ENCODE assay signal across 12 mouse cellular contexts in genomic region chr5:111186600-111186999, GRCm38 (mm10).
DNase-seq lines count a peak whose midpoint lies in the region; ATAC-seq lines count a peak whose summit lies in the region.
"Had no signal": no experiment of that assay in that cellular context is flagged by ENCODE, and none has a peak within 500 bp of the region (broad histone marks: within the 10 kb centered on the region; RNA-seq: fewer than 3 reads in every experiment).

No protein-coding gene starts in this region.

- WGBS in kidney, embryonic 15.5 days: 29% methylated on average over 11 of the region's 11 CpGs
- 38% methylated on average over 11 of the region's 11 CpGs for WGBS in midbrain, embryonic 13.5 days

- ATAC-seq in kidney, embryonic 15.5 days (replicated peaks; ENCODE audit: low FRiP score): peak; percentile 52; the same call in 1 of the 2 replicates
- ATAC-seq in midbrain, embryonic 13.5 days: 0 out of 2 replicates have a peak, but pooled peaks have one; percentile 28

- H3K9ac ChIP-seq in kidney, embryonic 15.5 days: no peak overlapping the region
- no peak overlapping the region for H3K9ac ChIP-seq in midbrain, embryonic 13.5 days (replicated peaks)

- no peak overlapping the region for H3K4me3 ChIP-seq in kidney, embryonic 15.5 days (replicated peaks)
- H3K4me3 ChIP-seq in midbrain, embryonic 13.5 days (replicated peaks): no peak overlapping the region
- H3K4me3 ChIP-seq: erythroblast, embryonic 14.5 days had no signal

- H3K4me2 ChIP-seq in kidney, embryonic 15.5 days: peak overlapping the region; percentile 40
- H3K4me2 ChIP-seq in midbrain, embryonic 13.5 days (replicated peaks): no peak overlapping the region

- 0 out of 2 replicates have a peak overlapping the region, but pooled peaks have one; percentile 13 for H3K27ac ChIP-seq in kidney, embryonic 15.5 days
- no peak overlapping the region for H3K27ac ChIP-seq in midbrain, embryonic 13.5 days

- H3K36me3 ChIP-seq in kidney, embryonic 15.5 days: peaks cover 12% of the 10 kb centered on the region; the same call in 1 of the 2 replicates
- peaks cover 16% of the 10 kb centered on the region for H3K36me3 ChIP-seq in midbrain, embryonic 13.5 days

- no peaks in the 10 kb centered on the region for H3K27me3 ChIP-seq in kidney, embryonic 15.5 days
- H3K27me3 ChIP-seq in midbrain, embryonic 13.5 days: no peaks in the 10 kb centered on the region

- H3K9me3 ChIP-seq in kidney, embryonic 15.5 days (replicated peaks): no peaks in the 10 kb centered on the region
- H3K9me3 ChIP-seq in midbrain, embryonic 13.5 days: no peaks in the 10 kb centered on the region

- peak; percentile 34 for DNase-seq in adrenal gland, postnatal 25 days
- DNase-seq in adrenal gland, adult 2 months: no peak
- DNase-seq in kidney, postnatal 14 days: no peak
- DNase-seq in retina, postnatal 1 day: peak; percentile 55
- no peak for DNase-seq in retina, embryonic 14.5 days (ENCODE audit: low spot score)
- DNase-seq in frontal cortex, postnatal 25 days (ENCODE audit: low spot score in 2 of 2): no peak
- DNase-seq: cerebellum, postnatal 36 days; gastrocnemius, postnatal 14 days; heart, postnatal 36 days had no signal

- peaks cover 23% of the 10 kb centered on the region for H3K4me1 ChIP-seq in kidney, embryonic 15.5 days
- peaks cover 39% of the 10 kb centered on the region for H3K4me1 ChIP-seq in midbrain, embryonic 13.5 days (replicated peaks)

Comparison
In these comparisons a context has a peak if more than half of its experiments do, and no peak if none do; other contexts are left out.
1. DNase-seq: peak in adrenal gland, postnatal 25 days (single experiment) and retina, postnatal 1 day (single experiment); none in adrenal gland, adult 2 months (single experiment), kidney, postnatal 14 days (single experiment), retina, embryonic 14.5 days (single experiment) and frontal cortex, postnatal 25 days (0 of 2).